Mouse (Mus musculus): ENCODE measurements around the gene Jag1. TPM values are rescaled to one million over a fixed set of nuclear protein-coding genes. Genes with fewer than 3 reads are reported as not detected.

Gene Jag1
- polyA plus RNA-seq (2012; rRNA removed; ENCODE audit: low replicate concordance) = 7.6 and 9.0 TPM in 2 replicates

DNA sequence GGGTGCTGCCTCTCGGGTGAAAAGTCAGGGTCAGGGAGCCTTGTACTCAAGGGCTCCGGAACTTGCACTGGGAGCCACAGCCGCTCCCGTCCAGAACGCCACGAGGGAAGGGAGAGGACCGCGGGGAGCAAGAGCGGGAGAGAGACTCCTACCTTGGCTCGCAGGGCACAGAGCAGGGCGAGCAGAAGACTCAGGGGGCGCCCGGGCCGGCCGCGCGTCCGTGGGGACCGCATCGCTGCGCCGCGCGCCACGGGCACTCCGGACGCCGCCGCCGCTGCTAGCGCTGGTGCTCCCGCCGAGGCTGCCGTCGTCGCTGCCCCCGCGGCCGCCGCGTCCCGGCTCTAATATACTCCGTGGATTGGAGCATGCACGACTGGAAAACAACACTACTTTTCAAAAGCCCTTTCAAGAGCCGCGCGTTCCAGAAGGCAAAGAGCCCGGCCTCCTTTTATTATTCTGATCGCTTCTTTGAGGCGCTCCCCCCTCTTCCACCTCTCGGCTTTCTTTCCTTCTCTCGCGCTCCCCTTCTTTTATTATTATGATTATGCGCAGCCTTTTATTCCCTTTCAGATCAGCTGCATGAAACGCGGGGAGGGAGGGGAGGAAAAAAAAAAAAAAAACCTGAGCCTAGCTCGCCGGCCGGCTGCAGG is at the start of gene Jag1:
TSS of gene Jag1 (minus strand) at position 620 of the 650 bp plus-strand sequence.

Other genes with a start within 250 kb of the Jag1 start
- not detected in 2 replicates for gene AL731706.2, start 231.0 kb downstream of the Jag1 start, polyA plus RNA-seq (2012; rRNA removed; ENCODE audit: low replicate concordance)
- 0.44 and 1.7 TPM in 2 replicates for gene Slx4ip, start 225.4 kb downstream of the Jag1 start, polyA plus RNA-seq (2012; rRNA removed; ENCODE audit: low replicate concordance)
- 2.0 and 10.1 TPM in 2 replicates for gene AL731706.1, start 225.3 kb downstream of the Jag1 start, polyA plus RNA-seq (2012; rRNA removed; ENCODE audit: low replicate concordance)
- gene Mkks, start 225.3 kb downstream of the Jag1 start, polyA plus RNA-seq (2012; rRNA removed; ENCODE audit: low replicate concordance) = 3.5 and 9.0 TPM in 2 replicates